Mouse (Mus musculus) forebrain, embryonic 14.5 days (tissue): ENCODE results near the gene Mr1. TPM values are rescaled to one million over a fixed set of nuclear protein-coding genes. Genes with fewer than 3 reads are reported as not detected.

Experiments
- ATAC-seq: fragments of 200-750 bp; cut with Nextera tagmentation; 2 replicates; pipeline ENCODE4 v1.8.0; 2017; ENCODE audit warnings: mild to moderate bottlenecking, moderate library complexity
- DNase-seq: peaks from one replicate; pipeline ENCODE4 v3.0.0-alpha.2; 2015; ENCODE audit warnings: low spot score
- H3K27ac ChIP-seq: fragments of 300-500 bp; sonication (generic); 2 replicates; pipeline ENCODE4 v1.5.1; 2014; ENCODE audit warnings: low read depth, mild to moderate bottlenecking, control low read depth, low read length, moderate library complexity
- H3K27me3 ChIP-seq: fragments of 300-500 bp; sonication (generic); replicated peaks from 2 replicates; pipeline ENCODE4 v1.6.1; 2014; ENCODE audit warnings: low read length, control low read depth, mixed read lengths; ENCODE audit not compliant: control insufficient read depth, insufficient read depth
- H3K36me3 ChIP-seq: fragments of 300-500 bp; sonication (generic); 2 replicates; pipeline ENCODE4 v1.6.1; 2014; ENCODE audit warnings: low read length, control low read depth; ENCODE audit not compliant: control insufficient read depth, insufficient read depth
- H3K4me1 ChIP-seq: fragments of 300-500 bp; sonication (generic); 2 replicates; pipeline ENCODE4 v1.6.1; 2014; ENCODE audit warnings: antibody characterized with exemption, low read length, control low read depth; ENCODE audit not compliant: control insufficient read depth, insufficient read depth
- H3K4me2 ChIP-seq: fragments of 300-500 bp; sonication (generic); 2 replicates; pipeline ENCODE4 v1.6.1; 2014; ENCODE audit warnings: mild to moderate bottlenecking, control low read depth, low read length
- H3K4me3 ChIP-seq: fragments of 300-500 bp; sonication (generic); 2 replicates; pipeline ENCODE4 v1.5.1; 2014; ENCODE audit warnings: low read depth, low read length, control low read depth
- H3K9ac ChIP-seq: fragments of 300-500 bp; sonication (generic); 2 replicates; pipeline ENCODE4 v1.6.1; 2014; ENCODE audit warnings: mild to moderate bottlenecking, low read length, control low read depth, moderate library complexity
- H3K9me3 ChIP-seq: fragments of 300-500 bp; sonication (generic); replicated peaks from 2 replicates; pipeline ENCODE4 v1.6.1; 2016; ENCODE audit warnings: low read length, control low read depth, mixed read lengths; ENCODE audit not compliant: control insufficient read depth
- WGBS: fragments of 180-500 bp; shearing (Covaris S2); extraction: QIAGEN DNeasy Blood & Tissue Kit; methylation state at CpG from one replicate; pipeline ENCODE4 v1.1.7; 2014; 5-methylcytosine and 5-hydroxymethylcytosine counted together
- polyA plus RNA-seq: library from polyadenylated mRNA; unstranded; fragments of >200 nt; fragmentation: Nextera tagmentation; extraction: Ambion mirVana; gene quantifications from 2 replicates; pipeline ENCODE4 v1.2.1, GENCODE M21; 2014

The Mr1 gene
- polyA plus RNA-seq, 1 experiment from 2014 or later: 1.2 TPM

- no peak overlapping the region for H3K9ac ChIP-seq
- ATAC-seq: no peak
- H3K9me3 ChIP-seq: no peaks in the 10 kb centered on the region
These were observed 26.5 kb upstream of the Mr1 start for GRCm38 (mm10) chr1:155172895-155173643.

GRCm38 (mm10) chr1:155169935-155170334 is 23.3 kb upstream of the Mr1 start:
- Histone ChIP-seq H3K4me1 (no peaks in the 10 kb centered on the region), H3K27ac (no peak overlapping the region), H3K36me3 (peaks cover 6% of the 10 kb centered on the region; the same call in 1 of the 2 replicates), H3K4me3 (no peak overlapping the region), H3K27me3 (no peaks in the 10 kb centered on the region), H3K9me3 (no peaks in the 10 kb centered on the region), H3K9ac (no peak overlapping the region), H3K4me2 (no peak overlapping the region)
- no peak for ATAC-seq
- no peak for DNase-seq

More at GRCm38 (mm10) chr1:155172895-155173643, 26.5 kb upstream of the Mr1 start:
- H3K36me3 ChIP-seq: peaks cover 35% of the 10 kb centered on the region
- no peak for DNase-seq
- no peak overlapping the region for H3K27ac ChIP-seq
- no peak overlapping the region for H3K4me2 ChIP-seq
- H3K27me3 ChIP-seq: no peaks in the 10 kb centered on the region
- H3K4me3 ChIP-seq: no peak overlapping the region
- H3K4me1 ChIP-seq: peaks cover 3% of the 10 kb centered on the region; the same call in 1 of the 2 replicates
- 88% methylated on average over 3 of the region's 3 CpGs for WGBS

- no peak overlapping the region for H3K27ac ChIP-seq
- H3K4me2 ChIP-seq: no peak overlapping the region
- DNase-seq (no peak), ATAC-seq (no peak)
- no peak overlapping the region for H3K9ac ChIP-seq
- H3K27me3 ChIP-seq: no peaks in the 10 kb centered on the region
- no peaks in the 10 kb centered on the region for H3K9me3 ChIP-seq
- no peaks in the 10 kb centered on the region for H3K36me3 ChIP-seq
- no peak overlapping the region for H3K4me3 ChIP-seq
- H3K4me1 ChIP-seq: no peaks in the 10 kb centered on the region
- WGBS: 93% methylated on average over 3 of the region's 3 CpGs
These were observed 20.8 kb upstream of the Mr1 start for GRCm38 (mm10) chr1:155167453-155167852.

- DNase-seq: peak; percentile 48
- peak overlapping the region; percentile 84 for H3K27ac ChIP-seq
- peak overlapping the region; percentile 95 for H3K4me3 ChIP-seq
- no peaks in the 10 kb centered on the region for H3K9me3 ChIP-seq
- H3K27me3 ChIP-seq: no peaks in the 10 kb centered on the region
- H3K4me2 ChIP-seq: peak overlapping the region; percentile 69
- H3K36me3 ChIP-seq: no peaks in the 10 kb centered on the region
- peak overlapping the region; percentile 91 for H3K9ac ChIP-seq
- ATAC-seq: peak; percentile 62
- peaks cover 6% of the 10 kb centered on the region for H3K4me1 ChIP-seq
- WGBS: under 1% methylated on average over 46 of the region's 46 CpGs
These were observed 12.4 kb upstream of the Mr1 start for GRCm38 (mm10) chr1:155158970-155159484.

GRCm38 (mm10) chr1:155158141-155158969 is 11.7 kb upstream of the Mr1 start, which contains the start of gene Stx6:
Gene Stx6 (plus strand): TSS chr1:155158715.
- Histone ChIP-seq H3K9me3 (no peaks in the 10 kb centered on the region), H3K4me2 (peak within 1 kb of the TSS; percentile 69), H3K9ac (peak within 1 kb of the TSS; percentile 91), H3K27ac (peak within 1 kb of the TSS; percentile 84), H3K36me3 (no peaks in the 10 kb centered on the region), H3K4me3 (peak within 1 kb of the TSS; percentile 95), H3K27me3 (no peaks in the 10 kb centered on the region), H3K4me1 (peaks cover 6% of the 10 kb centered on the region)
- ATAC-seq: peak; percentile 99
- 4% methylated on average over 40 of the region's 48 CpGs for WGBS
- DNase-seq: peak; percentile 99

GRCm38 (mm10) chr1:155153906-155154305 is 7.3 kb upstream of the Mr1 start:
- no peak overlapping the region for H3K4me2 ChIP-seq
- no peak overlapping the region for H3K4me3 ChIP-seq
- H3K9me3 ChIP-seq: no peaks in the 10 kb centered on the region
- DNase-seq (no peak), ATAC-seq (no peak)
- no peak overlapping the region for H3K27ac ChIP-seq
- no peaks in the 10 kb centered on the region for H3K27me3 ChIP-seq
- WGBS: 81% methylated on average over 4 of the region's 4 CpGs
- H3K9ac ChIP-seq: no peak overlapping the region
- H3K4me1 ChIP-seq: no peaks in the 10 kb centered on the region
- H3K36me3 ChIP-seq: no peaks in the 10 kb centered on the region

- Histone ChIP-seq H3K4me3 (no peak overlapping the region), H3K9me3 (no peaks in the 10 kb centered on the region), H3K27ac (no peak overlapping the region), H3K4me1 (no peaks in the 10 kb centered on the region), H3K36me3 (no peaks in the 10 kb centered on the region), H3K4me2 (no peak overlapping the region), H3K9ac (no peak overlapping the region), H3K27me3 (no peaks in the 10 kb centered on the region)
- no peak for DNase-seq
- WGBS: 91% methylated on average over 5 of the region's 5 CpGs
- ATAC-seq: no peak
These were observed 4.2 kb upstream of the Mr1 start for GRCm38 (mm10) chr1:155150821-155151220.

- H3K4me1 ChIP-seq: no peaks in the 10 kb centered on the region
- DNase-seq (no peak), ATAC-seq (no peak)
- no peaks in the 10 kb centered on the region for H3K9me3 ChIP-seq
- no peaks in the 10 kb centered on the region for H3K36me3 ChIP-seq
- no peak overlapping the region for H3K27ac ChIP-seq
- no peak overlapping the region for H3K9ac ChIP-seq
- WGBS: 85% methylated on average over 3 of the region's 3 CpGs
- no peak overlapping the region for H3K4me2 ChIP-seq
- H3K27me3 ChIP-seq: no peaks in the 10 kb centered on the region
- no peak overlapping the region for H3K4me3 ChIP-seq
These were observed 2.8 kb upstream of the Mr1 start for GRCm38 (mm10) chr1:155149403-155149802.
